Mouse (Mus musculus) T-helper 1 cell (primary cell): Measurements from ENCODE around the gene Ccdc33.

Source experiments
- in situ Hi-C: fragments of 300-600 bp; cut with MboI, MseI; formaldehyde crosslinking; loops from one replicate; pipeline ENCODE4 v1.15.1; 2025; ENCODE audit warnings: high pct_unique_total_duplicates

Ccdc33 gene

DNA sequence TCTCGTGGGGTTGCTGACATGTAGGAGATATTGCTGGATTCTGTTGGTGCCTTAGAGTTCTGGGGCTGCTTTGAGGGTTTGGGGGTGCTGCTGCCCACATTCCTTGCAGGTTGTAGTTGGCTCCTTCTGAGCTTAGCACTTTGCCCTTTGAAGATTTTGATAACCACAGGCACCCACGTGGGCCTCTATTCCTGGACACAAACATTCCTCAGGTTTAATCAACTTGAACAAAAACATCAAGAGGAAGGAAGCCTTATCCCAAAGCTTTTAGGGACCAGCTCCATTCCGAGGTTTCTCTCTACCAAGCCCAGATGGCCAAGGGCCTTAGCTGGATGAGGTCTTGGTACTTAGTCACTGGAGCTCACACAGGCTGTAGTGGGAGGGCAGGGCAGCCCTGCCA is 12.3 kb upstream of the Ccdc33 start:
- in situ Hi-C loops = loop anchor here (25.0 kb wide), 1 partner anchor 1619 kb away; no protein-coding TSS in a partner anchor

DNA sequence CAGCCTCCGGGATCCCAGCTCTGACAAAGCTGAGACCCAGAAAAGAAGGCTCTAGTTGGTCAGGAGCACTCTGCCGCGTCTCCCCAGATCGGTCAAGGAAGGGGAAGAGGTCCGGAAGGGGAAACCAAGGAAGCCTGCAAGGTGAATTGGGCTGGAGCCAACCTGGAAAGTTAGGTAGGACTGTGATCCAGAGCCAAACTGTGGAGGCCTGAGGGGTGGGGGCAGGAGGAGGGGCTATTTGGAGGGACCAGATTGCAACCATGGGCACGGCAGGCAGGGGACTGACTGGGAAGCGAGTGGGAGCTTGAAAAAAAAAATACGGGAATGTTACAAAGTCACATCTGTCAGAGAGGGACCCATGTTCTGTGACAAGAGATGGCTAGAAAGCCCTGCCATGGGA is 10.9 kb upstream of the Ccdc33 start:
- in situ Hi-C loops = loop anchor here (25.0 kb wide), 1 partner anchor 1617 kb away; no protein-coding TSS in a partner anchor

GRCm38 (mm10) chr9:58128926-58129413 is 10.3 kb upstream of the Ccdc33 start:
- in situ Hi-C loops = loop anchor here (25.0 kb wide), 1 partner anchor 1617 kb away; no protein-coding TSS in a partner anchor

GRCm38 (mm10) chr9:58125811-58126210 is 7.2 kb upstream of the Ccdc33 start:
- in situ Hi-C loops = loop anchor here (25.0 kb wide), 1 partner anchor 1614 kb away; no protein-coding TSS in a partner anchor

DNA sequence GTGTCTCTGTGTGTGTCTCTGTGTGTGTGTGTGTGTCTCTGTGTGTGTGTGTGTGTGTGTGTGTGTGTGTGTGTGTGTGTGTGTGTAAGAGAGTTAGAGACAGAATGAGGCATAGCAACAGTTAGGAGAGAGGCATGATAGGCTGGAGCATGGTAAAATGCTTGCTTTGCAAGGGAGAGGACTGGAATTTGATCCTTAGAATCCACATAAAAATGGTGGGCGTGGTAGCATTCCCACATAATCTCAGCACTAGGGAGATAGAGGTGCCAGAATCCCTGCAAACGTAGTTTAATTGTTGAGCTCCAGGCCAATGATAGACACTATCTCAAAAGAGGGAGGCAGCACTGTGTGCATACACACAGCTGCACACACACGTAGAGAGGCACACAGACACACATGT is 6.5 kb upstream of the Ccdc33 start:
- in situ Hi-C loops = loop anchor here (25.0 kb wide), 1 partner anchor 1613 kb away; no protein-coding TSS in a partner anchor

- in situ Hi-C loops = no loop called here
These were observed 2.5 kb downstream of the Ccdc33 start for GRCm38 (mm10) chr9:58116024-58116651.

GRCm38 (mm10) chr9:58115297-58115925 is 3.2 kb downstream of the Ccdc33 start:
- in situ Hi-C loops = no loop called here

- in situ Hi-C loops = no loop called here
These were observed 4.6 kb downstream of the Ccdc33 start for GRCm38 (mm10) chr9:58114019-58114418.

DNA sequence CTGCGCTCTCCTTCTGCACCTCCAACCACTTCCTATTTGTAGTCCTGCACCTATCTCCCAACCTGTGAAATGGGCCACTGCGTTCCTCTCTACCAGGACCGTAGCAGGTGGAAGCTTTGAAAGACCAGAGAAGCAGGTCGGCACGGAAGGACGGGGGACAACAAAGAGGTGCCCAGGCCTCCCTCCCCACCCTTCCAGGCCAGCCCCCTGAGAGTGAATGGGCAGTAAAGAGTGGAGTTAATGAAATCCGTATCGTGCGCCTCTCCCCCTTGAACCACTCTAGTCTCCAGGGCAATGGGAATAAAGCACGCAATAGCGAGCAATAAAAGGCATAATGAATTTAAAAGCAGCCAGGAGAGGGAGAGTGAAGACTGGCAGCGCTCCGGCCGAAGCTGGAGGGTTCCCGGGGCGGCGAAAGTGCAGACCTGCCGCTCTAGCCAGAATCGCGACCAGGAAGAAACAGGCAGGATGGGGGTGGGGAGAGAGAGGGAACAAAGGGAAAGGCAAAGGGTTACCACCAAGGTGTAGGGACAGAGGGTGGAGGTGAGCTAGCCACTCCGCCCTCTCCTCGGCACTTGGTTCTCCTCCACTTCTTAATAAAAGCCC is 5.2 kb downstream of the Ccdc33 start:
- in situ Hi-C loops = no loop called here

GRCm38 (mm10) chr9:58112866-58113278 is 5.8 kb downstream of the Ccdc33 start:
- in situ Hi-C loops = no loop called here

GRCm38 (mm10) chr9:58112321-58112751 is 6.3 kb downstream of the Ccdc33 start:
- in situ Hi-C loops = no loop called here

DNA sequence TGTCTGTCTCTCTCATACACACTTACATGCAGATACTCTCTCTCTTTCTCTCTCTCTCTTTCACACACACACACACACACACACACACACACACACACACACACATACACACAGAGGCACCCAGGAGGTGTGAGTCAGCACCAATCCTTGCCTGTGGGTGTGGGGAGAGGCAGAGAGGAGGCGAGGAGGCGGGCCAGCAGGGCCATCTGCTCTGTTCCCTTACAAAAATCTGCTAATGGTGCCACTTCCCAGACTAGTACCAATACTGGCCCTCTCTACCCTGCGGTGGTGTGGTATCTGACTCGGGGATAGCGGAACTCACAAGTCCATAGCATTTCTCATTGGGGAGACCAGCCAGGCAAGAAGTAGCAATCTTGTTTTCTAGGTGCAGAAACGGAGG is 7.2 kb downstream of the Ccdc33 start:
- in situ Hi-C loops = no loop called here

- in situ Hi-C loops = no loop called here
These were observed 7.8 kb downstream of the Ccdc33 start for GRCm38 (mm10) chr9:58110787-58111186.

DNA sequence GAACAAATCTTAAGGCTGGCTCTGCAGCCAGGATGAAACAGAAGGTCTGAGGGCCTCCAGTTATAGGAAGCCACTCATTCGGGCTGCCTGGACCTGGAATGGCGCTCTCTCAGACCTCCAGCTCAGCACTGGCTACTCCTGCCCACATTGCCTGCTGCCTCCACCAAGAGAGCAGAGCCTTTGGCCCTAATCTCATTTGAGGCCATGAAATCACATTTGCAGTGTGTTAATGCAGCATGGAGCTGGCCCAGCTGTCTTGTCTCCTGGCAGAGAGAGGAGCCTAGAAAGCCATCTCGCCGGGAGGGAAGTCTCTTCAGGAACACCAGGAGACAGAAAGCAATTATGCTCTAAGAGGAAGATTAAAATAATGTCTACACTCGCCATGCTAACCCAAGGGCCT is 11.1 kb downstream of the Ccdc33 start:
- in situ Hi-C loops = no loop called here

GRCm38 (mm10) chr9:58105595-58106169 is 12.9 kb downstream of the Ccdc33 start:
- in situ Hi-C loops = no loop called here

- in situ Hi-C loops = no loop called here
These were observed 15.0 kb downstream of the Ccdc33 start for GRCm38 (mm10) chr9:58103647-58104046.

DNA sequence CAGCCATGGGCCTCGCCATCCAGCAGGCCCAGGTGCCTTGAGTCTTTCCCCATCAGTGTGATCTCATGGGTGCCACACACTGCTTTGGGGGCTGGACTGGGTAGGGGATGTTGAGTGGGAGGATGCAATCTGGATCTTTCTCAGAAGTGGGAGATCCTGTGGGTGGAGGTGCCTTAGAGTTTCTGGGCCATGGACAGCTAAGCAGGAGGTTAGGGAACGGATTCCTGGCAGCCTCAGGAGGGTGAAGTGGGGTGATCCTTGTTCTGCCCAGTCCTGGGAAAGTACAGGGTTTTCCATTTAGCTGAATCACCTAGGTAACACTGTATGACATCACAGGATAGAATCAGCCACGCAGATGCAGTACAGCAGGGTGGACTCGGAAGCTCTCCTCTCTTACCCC is 16.6 kb downstream of the Ccdc33 start:
- in situ Hi-C loops = no loop called here

- in situ Hi-C loops = no loop called here
These were observed 18.6 kb downstream of the Ccdc33 start for GRCm38 (mm10) chr9:58099836-58100565.

DNA sequence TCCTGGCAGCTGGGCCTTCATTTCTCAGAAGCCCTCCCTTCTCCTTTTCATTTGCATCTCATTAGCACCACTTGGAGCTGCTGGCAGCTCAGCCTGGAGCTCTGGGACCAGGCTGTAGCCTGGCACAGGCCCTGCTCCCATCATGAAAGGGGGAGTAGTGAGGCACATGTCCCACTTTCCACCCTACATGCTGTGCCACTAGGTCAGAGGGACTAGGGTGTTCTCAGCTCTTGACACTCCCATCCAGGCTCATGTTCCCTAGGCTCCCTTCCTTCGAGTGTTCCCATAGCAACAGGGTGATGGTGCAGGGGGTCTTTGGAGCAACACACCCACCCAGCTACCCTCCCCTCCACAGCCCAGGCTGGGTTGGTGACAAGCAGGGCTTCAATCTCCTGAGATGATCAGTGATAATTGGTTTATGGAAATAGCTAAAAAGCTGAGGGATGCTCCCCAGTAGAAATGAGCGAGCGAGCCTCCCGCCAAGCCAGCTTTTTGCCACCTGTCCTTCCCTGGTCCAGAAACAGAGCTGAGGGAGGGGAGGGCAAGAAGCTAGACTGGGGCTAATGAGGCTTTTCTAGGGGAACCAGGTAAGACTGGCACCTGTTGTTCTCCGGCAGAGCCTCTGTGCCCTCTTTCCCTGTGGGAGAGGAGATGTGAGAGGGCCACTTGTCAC is 21.9 kb downstream of the Ccdc33 start:
- in situ Hi-C loops = no loop called here

DNA sequence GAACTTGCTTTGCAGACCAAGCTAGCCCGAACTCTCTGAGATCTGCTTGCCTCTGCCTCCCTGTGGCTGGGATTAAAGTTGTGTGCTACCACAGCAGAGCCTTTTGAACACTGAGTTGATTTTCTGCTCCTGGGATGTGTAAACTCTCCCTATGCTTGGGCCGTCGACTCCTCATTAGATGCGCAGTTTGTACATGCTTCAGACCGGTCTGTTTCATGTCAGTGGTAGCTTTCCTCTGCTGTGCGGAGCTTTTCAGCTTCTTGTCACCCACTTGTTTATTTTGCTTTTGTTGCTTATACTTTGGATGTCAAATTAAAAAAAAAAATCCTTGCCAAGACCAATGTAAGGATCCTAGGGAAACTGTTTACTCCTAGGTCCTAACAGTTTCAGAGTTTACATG is 22.6 kb downstream of the Ccdc33 start:
- in situ Hi-C loops = no loop called here

DNA sequence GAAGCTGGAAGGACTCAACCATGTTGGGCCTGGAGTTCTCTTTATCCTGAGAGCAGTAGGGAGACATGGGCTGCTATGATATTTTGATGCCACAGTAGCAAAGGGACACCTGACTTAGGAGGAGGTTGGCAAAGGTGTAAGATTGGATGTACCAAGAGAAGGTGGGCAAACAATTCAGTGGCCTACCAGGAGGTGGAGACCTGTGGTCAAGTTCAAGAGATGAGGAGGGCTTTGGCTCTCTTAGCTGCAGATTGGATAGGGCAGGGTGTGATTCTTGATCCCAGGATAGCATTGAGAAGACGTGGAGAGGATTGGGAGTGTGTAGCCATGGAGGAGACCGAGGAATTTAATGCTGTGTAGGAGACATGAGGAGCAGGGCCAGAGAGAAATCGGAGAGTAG is 24.8 kb downstream of the Ccdc33 start:
- in situ Hi-C loops = no loop called here
